Mouse (Mus musculus) hindbrain, embryonic 12.5 days (tissue): ENCODE results near the gene Pipox. TPM values are rescaled to one million over a fixed set of nuclear protein-coding genes. Genes with fewer than 3 reads are reported as not detected.

Experiments used
- ATAC-seq: fragments of 200-750 bp; cut with Nextera tagmentation; 2 replicates; pipeline ENCODE4 v1.8.0; 2017; ENCODE audit warnings: moderate TSS enrichment; ENCODE audit not compliant: low FRiP score
- H3K27ac ChIP-seq: fragments of 300-500 bp; sonication (generic); 2 replicates; pipeline ENCODE4 v1.5.1; 2016; ENCODE audit warnings: mild to moderate bottlenecking
- H3K27me3 ChIP-seq: fragments of 300-500 bp; sonication (generic); 2 replicates; pipeline ENCODE4 v1.6.1; 2016; ENCODE audit warnings: mild to moderate bottlenecking
- H3K36me3 ChIP-seq: fragments of 300-500 bp; sonication (generic); 2 replicates; pipeline ENCODE4 v1.6.1; 2016; ENCODE audit warnings: mild to moderate bottlenecking
- H3K4me1 ChIP-seq: fragments of 300-500 bp; sonication (generic); 2 replicates; pipeline ENCODE4 v1.6.1; 2016
- H3K4me2 ChIP-seq: fragments of 300-500 bp; sonication (generic); replicated peaks from 2 replicates; pipeline ENCODE4 v1.6.1; 2016; ENCODE audit warnings: mild to moderate bottlenecking
- H3K4me3 ChIP-seq: fragments of 300-500 bp; sonication (generic); 2 replicates; pipeline ENCODE4 v1.5.1; 2016; ENCODE audit warnings: mild to moderate bottlenecking
- H3K9ac ChIP-seq: fragments of 300-500 bp; sonication (generic); 2 replicates; pipeline ENCODE4 v1.6.1; 2016; ENCODE audit warnings: mild to moderate bottlenecking, moderate library complexity
- H3K9me3 ChIP-seq: fragments of 300-500 bp; sonication (generic); replicated peaks from 2 replicates; pipeline ENCODE4 v1.6.1; 2016; ENCODE audit warnings: mild to moderate bottlenecking
- WGBS: fragments of 180-500 bp; shearing (Covaris S2); methylation state at CpG from one replicate; pipeline ENCODE4 v1.1.7; 2016; 5-methylcytosine and 5-hydroxymethylcytosine counted together
- polyA plus RNA-seq: library from polyadenylated mRNA; unstranded; fragments of >200 nt; fragmentation: Nextera tagmentation; extraction: Ambion mirVana; gene quantifications from 2 replicates; pipeline ENCODE4 v1.2.1, GENCODE M21; 2016

The Pipox gene
- polyA plus RNA-seq, 1 experiment from 2014 or later, result 5.0 TPM

GRCm38 (mm10) chr11:77852195-77852594, 41.7 kb downstream of the Pipox start:
- Histone ChIP-seq H3K36me3 (peaks cover 42% of the 10 kb centered on the region), H3K27ac (no peak overlapping the region), H3K27me3 (peaks cover 21% of the 10 kb centered on the region; the same call in 1 of the 2 replicates), H3K4me1 (peaks cover 79% of the 10 kb centered on the region), H3K9ac (no peak overlapping the region), H3K9me3 (no peaks in the 10 kb centered on the region), H3K4me3 (no peak overlapping the region), H3K4me2 (no peak overlapping the region)
- no peak for ATAC-seq
- 80% methylated on average over 3 of the region's 3 CpGs for WGBS

- Histone ChIP-seq H3K4me2 (peak overlapping the region; percentile 21; the same call in 1 of the 2 replicates), H3K4me3 (no peak overlapping the region), H3K4me1 (peaks cover 73% of the 10 kb centered on the region), H3K9me3 (no peaks in the 10 kb centered on the region), H3K9ac (no peak overlapping the region), H3K27ac (peak overlapping the region; percentile 89), H3K36me3 (peaks cover 48% of the 10 kb centered on the region), H3K27me3 (peaks cover 24% of the 10 kb centered on the region; the same call in 1 of the 2 replicates)
- 0 out of 2 replicates have a peak, but pooled peaks have one; percentile 14 for ATAC-seq
- WGBS, result 74% methylated on average over 6 of the region's 6 CpGs
Measured at GRCm38 (mm10) chr11:77851483-77852010, 42.3 kb downstream of the Pipox start.

- WGBS, result 34% methylated on average over 23 of the region's 24 CpGs
- ATAC-seq, result peak; percentile 86
- peak overlapping the region; percentile 36; the same call in 1 of the 2 replicates for H3K9ac ChIP-seq
- H3K4me2 ChIP-seq, result peak overlapping the region; percentile 32
- H3K36me3 ChIP-seq, result peaks cover 58% of the 10 kb centered on the region
- no peaks in the 10 kb centered on the region for H3K9me3 ChIP-seq
- peaks cover 67% of the 10 kb centered on the region for H3K4me1 ChIP-seq
- H3K27ac ChIP-seq, result peak overlapping the region; percentile 89
- peaks cover 27% of the 10 kb centered on the region; the same call in 1 of the 2 replicates for H3K27me3 ChIP-seq
- no peak overlapping the region; the same call in 1 of the 2 replicates for H3K4me3 ChIP-seq
Measured at GRCm38 (mm10) chr11:77850401-77851244, 43.3 kb downstream of the Pipox start.

GRCm38 (mm10) chr11:77849151-77849550, 44.7 kb downstream of the Pipox start:
- H3K27ac ChIP-seq, result 0 out of 2 replicates have a peak overlapping the region, but pooled peaks have one; percentile 2
- H3K4me3 ChIP-seq, result no peak overlapping the region
- no peak overlapping the region for H3K4me2 ChIP-seq
- no peak overlapping the region for H3K9ac ChIP-seq
- H3K36me3 ChIP-seq, result peaks cover 64% of the 10 kb centered on the region
- H3K9me3 ChIP-seq, result no peaks in the 10 kb centered on the region
- no peak for ATAC-seq
- peaks cover 27% of the 10 kb centered on the region; the same call in 1 of the 2 replicates for H3K27me3 ChIP-seq
- peaks cover 55% of the 10 kb centered on the region for H3K4me1 ChIP-seq
- 85% methylated on average over 7 of the region's 7 CpGs for WGBS

GRCm38 (mm10) chr11:77848131-77848530, 45.8 kb downstream of the Pipox start:
- 45% methylated on average over 5 of the region's 5 CpGs for WGBS
- ATAC-seq, result no peak
- Histone ChIP-seq H3K27ac (peak overlapping the region; percentile 52), H3K9ac (0 out of 2 replicates have a peak overlapping the region, but pooled peaks have one; percentile 0), H3K9me3 (no peaks in the 10 kb centered on the region), H3K4me3 (no peak overlapping the region), H3K27me3 (peaks cover 22% of the 10 kb centered on the region; the same call in 1 of the 2 replicates), H3K4me2 (no peak overlapping the region), H3K4me1 (peaks cover 59% of the 10 kb centered on the region), H3K36me3 (peaks cover 65% of the 10 kb centered on the region)

GRCm38 (mm10) chr11:77847599-77848128, 46.2 kb downstream of the Pipox start:
- peak overlapping the region; percentile 52 for H3K27ac ChIP-seq
- H3K4me1 ChIP-seq, result peaks cover 59% of the 10 kb centered on the region
- H3K36me3 ChIP-seq, result peaks cover 67% of the 10 kb centered on the region
- H3K4me2 ChIP-seq, result no peak overlapping the region
- H3K27me3 ChIP-seq, result peaks cover 20% of the 10 kb centered on the region; the same call in 1 of the 2 replicates
- 62% methylated on average over 9 of the region's 9 CpGs for WGBS
- no peak overlapping the region for H3K9ac ChIP-seq
- no peak overlapping the region for H3K4me3 ChIP-seq
- no peaks in the 10 kb centered on the region for H3K9me3 ChIP-seq
- no peak for ATAC-seq

- H3K27me3 ChIP-seq, result peaks cover 18% of the 10 kb centered on the region
- 44% methylated on average over 4 of the region's 4 CpGs for WGBS
- peak overlapping the region; percentile 25; the same call in 1 of the 2 replicates for H3K27ac ChIP-seq
- ATAC-seq, result no peak
- no peak overlapping the region for H3K4me3 ChIP-seq
- H3K9me3 ChIP-seq, result no peaks in the 10 kb centered on the region
- no peak overlapping the region for H3K4me2 ChIP-seq
- H3K36me3 ChIP-seq, result peaks cover 73% of the 10 kb centered on the region
- peaks cover 30% of the 10 kb centered on the region for H3K4me1 ChIP-seq
- no peak overlapping the region for H3K9ac ChIP-seq
Measured at GRCm38 (mm10) chr11:77843906-77844200, 50.0 kb downstream of the Pipox start.

GRCm38 (mm10) chr11:77843068-77843905, 50.6 kb downstream of the Pipox start:
- WGBS, result 83% methylated on average over 19 of the region's 21 CpGs
- Histone ChIP-seq H3K4me3 (no peak overlapping the region), H3K9ac (no peak overlapping the region), H3K27me3 (peaks cover 18% of the 10 kb centered on the region), H3K9me3 (no peaks in the 10 kb centered on the region), H3K27ac (peak overlapping the region; percentile 13; the same call in 1 of the 2 replicates), H3K4me1 (peaks cover 26% of the 10 kb centered on the region), H3K36me3 (peaks cover 71% of the 10 kb centered on the region), H3K4me2 (no peak overlapping the region)
- ATAC-seq, result no peak

GRCm38 (mm10) chr11:77840523-77841245, 53.2 kb downstream of the Pipox start:
- peaks cover 23% of the 10 kb centered on the region for H3K4me1 ChIP-seq
- no peak overlapping the region for H3K4me3 ChIP-seq
- no peak for ATAC-seq
- peaks cover 5% of the 10 kb centered on the region; the same call in 1 of the 2 replicates for H3K27me3 ChIP-seq
- 86% methylated on average over 16 of the region's 16 CpGs for WGBS
- H3K9me3 ChIP-seq, result no peaks in the 10 kb centered on the region
- H3K27ac ChIP-seq, result no peak overlapping the region
- H3K9ac ChIP-seq, result no peak overlapping the region
- H3K4me2 ChIP-seq, result no peak overlapping the region
- H3K36me3 ChIP-seq, result peaks cover 69% of the 10 kb centered on the region

GRCm38 (mm10) chr11:77837856-77838255, 56.0 kb downstream of the Pipox start:
- no peak overlapping the region for H3K4me2 ChIP-seq
- ATAC-seq, result no peak
- H3K9ac ChIP-seq, result no peak overlapping the region
- H3K36me3 ChIP-seq, result peaks cover 65% of the 10 kb centered on the region
- H3K4me3 ChIP-seq, result no peak overlapping the region
- no peaks in the 10 kb centered on the region for H3K9me3 ChIP-seq
- WGBS, result 91% methylated on average over 5 of the region's 5 CpGs
- H3K27me3 ChIP-seq, result peaks cover 12% of the 10 kb centered on the region; the same call in 1 of the 2 replicates
- H3K4me1 ChIP-seq, result peaks cover 10% of the 10 kb centered on the region; the same call in 1 of the 2 replicates
- no peak overlapping the region for H3K27ac ChIP-seq

GRCm38 (mm10) chr11:77836751-77837150, 57.1 kb downstream of the Pipox start:
- peaks cover 18% of the 10 kb centered on the region; the same call in 1 of the 2 replicates for H3K27me3 ChIP-seq
- 61% methylated on average over 4 of the region's 4 CpGs for WGBS
- H3K27ac ChIP-seq, result no peak overlapping the region
- no peak overlapping the region for H3K4me3 ChIP-seq
- peaks cover 63% of the 10 kb centered on the region for H3K36me3 ChIP-seq
- peaks cover 10% of the 10 kb centered on the region; the same call in 1 of the 2 replicates for H3K4me1 ChIP-seq
- no peak overlapping the region for H3K4me2 ChIP-seq
- no peaks in the 10 kb centered on the region for H3K9me3 ChIP-seq
- ATAC-seq, result no peak
- no peak overlapping the region for H3K9ac ChIP-seq
